Mouse (Mus musculus): ENCODE measurements around the gene Ciz1. TPM values are rescaled to one million over a fixed set of nuclear protein-coding genes. Genes with fewer than 3 reads are reported as not detected.
"Not testable (repeated sequence)": the region's sequence is repeated elsewhere in the genome, so short reads cannot be mapped to it uniquely, and the experiment has no call there.

Ciz1 gene
- polyA plus RNA-seq, 1 experiment from 2014 or later, result 51.1 TPM

DNA sequence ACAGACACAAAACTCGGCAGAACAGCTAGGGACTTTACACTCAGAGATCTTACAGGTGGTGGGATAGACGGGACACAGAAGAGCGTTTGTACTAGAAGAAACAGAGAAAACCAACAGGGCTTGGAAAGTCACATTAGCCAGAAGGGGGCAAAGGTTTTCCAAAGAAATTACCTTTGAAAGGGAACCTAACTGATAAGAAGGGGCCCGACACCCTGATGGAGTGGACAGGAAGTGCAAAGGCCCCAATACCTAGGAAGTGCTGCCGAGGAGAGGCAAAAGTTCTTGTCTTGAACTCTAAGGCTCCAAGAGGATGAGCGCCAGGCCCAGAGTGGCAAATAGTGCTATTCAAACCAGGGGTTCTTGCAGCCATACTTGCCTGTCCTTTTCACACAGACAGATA is 1.7 kb downstream of the Ciz1 start:
- Histone ChIP-seq H3K4me2 (peak overlapping the region; percentile 73), H3K4me3 (0 out of 2 replicates have a peak overlapping the region, but pooled peaks have one; percentile 74), H3K9ac (no peak overlapping the region), H3K4me1 (replicated peaks) (peaks cover 34% of the 10 kb centered on the region), H3K27me3 (0 out of 2 replicates have a peak, but pooled peaks cover 6% of the 10 kb centered on the region), H3K36me3 (peaks cover 4% of the 10 kb centered on the region; the same call in 1 of the 2 replicates), H3K27ac (replicated peaks) (no peak overlapping the region), H3K9me3 (no peaks in the 10 kb centered on the region)
- no peak for ATAC-seq (ENCODE audit: low read depth)
- WGBS, result 80% methylated on average over 6 of the region's 6 CpGs

DNA sequence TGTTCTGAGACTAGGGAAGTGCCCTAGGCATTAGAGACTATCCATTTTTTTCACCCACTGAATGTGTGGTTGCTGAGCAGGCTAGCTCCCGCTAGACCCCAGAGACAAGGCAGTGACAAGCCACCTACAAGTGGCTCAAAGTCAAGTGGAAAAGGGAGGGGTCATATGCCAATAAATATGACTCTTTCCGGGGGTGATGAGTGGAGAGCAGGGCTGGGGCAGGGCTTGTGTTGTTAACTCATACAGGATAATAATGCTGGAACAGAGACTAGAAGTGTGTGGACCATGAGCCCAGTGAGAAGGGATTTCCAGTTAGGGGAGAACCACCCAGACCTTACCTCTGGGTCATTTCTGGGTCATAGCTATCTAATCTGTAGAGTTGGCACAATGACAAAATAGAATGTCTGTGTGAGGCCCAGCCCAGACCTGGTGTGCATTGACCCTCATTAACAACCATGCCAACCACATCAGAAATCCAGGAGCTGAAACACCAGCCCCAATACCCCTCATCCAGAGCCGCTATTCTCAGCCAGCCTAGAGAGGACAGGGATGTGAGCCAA is 2.3 kb downstream of the Ciz1 start:
- Histone ChIP-seq H3K4me2 (no peak overlapping the region), H3K27ac (replicated peaks) (no peak overlapping the region), H3K4me1 (replicated peaks) (peaks cover 33% of the 10 kb centered on the region), H3K27me3 (0 out of 2 replicates have a peak, but pooled peaks cover 6% of the 10 kb centered on the region), H3K36me3 (peaks cover 4% of the 10 kb centered on the region; the same call in 1 of the 2 replicates), H3K9ac (no peak overlapping the region), H3K4me3 (no peak overlapping the region), H3K9me3 (no peaks in the 10 kb centered on the region)
- ATAC-seq (ENCODE audit: low read depth), result no peak
- 90% methylated on average over 3 of the region's 3 CpGs for WGBS

DNA sequence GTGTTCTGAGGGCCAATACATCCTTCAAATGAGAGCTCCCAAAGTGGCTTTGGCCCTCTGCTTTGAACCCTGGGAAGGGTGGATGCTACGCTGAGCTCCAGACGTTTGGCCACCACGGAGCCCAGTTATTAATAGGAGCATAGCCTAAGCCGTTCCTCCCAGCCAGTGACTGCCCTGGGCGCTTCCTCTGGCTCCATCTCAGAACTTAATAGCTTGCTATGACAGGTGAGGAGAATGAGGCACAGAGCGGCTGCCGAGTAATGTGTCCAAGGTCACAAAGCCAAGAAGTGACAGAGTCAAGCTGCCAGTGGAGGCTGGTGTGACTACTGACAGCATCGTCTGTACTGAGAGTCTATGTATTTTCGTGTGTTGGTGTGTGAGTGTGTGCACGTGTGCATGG is 4.1 kb downstream of the Ciz1 start:
- H3K4me1 ChIP-seq (replicated peaks), result peaks cover 24% of the 10 kb centered on the region
- 81% methylated on average over 10 of the region's 10 CpGs for WGBS
- ATAC-seq (ENCODE audit: low read depth), result no peak
- H3K9ac ChIP-seq, result no peak overlapping the region
- no peaks in the 10 kb centered on the region for H3K9me3 ChIP-seq
- no peaks in the 10 kb centered on the region for H3K36me3 ChIP-seq
- H3K4me2 ChIP-seq, result no peak overlapping the region
- H3K4me3 ChIP-seq, result no peak overlapping the region
- H3K27me3 ChIP-seq, result 0 out of 2 replicates have a peak, but pooled peaks cover 6% of the 10 kb centered on the region
- no peak overlapping the region for H3K27ac ChIP-seq (replicated peaks)

GRCm38 (mm10) chr2:32357710-32358109 is 5.6 kb downstream of the Ciz1 start:
- no peaks in the 10 kb centered on the region for H3K9me3 ChIP-seq
- peaks cover 15% of the 10 kb centered on the region for H3K27me3 ChIP-seq
- H3K27ac ChIP-seq (replicated peaks), result no peak overlapping the region
- 74% methylated on average over 3 of the region's 3 CpGs for WGBS
- ATAC-seq (ENCODE audit: low read depth), result no peak
- H3K36me3 ChIP-seq, result no peaks in the 10 kb centered on the region
- peaks cover 20% of the 10 kb centered on the region for H3K4me1 ChIP-seq (replicated peaks)
- no peak overlapping the region for H3K9ac ChIP-seq
- no peak overlapping the region for H3K4me3 ChIP-seq
- H3K4me2 ChIP-seq, result no peak overlapping the region

- WGBS, result 73% methylated on average over 10 of the region's 10 CpGs
- ATAC-seq (ENCODE audit: low read depth), result no peak
These were observed 6.3 kb downstream of the Ciz1 start for GRCm38 (mm10) chr2:32358381-32358780.

GRCm38 (mm10) chr2:32360741-32361140 is 8.6 kb downstream of the Ciz1 start:
- peak overlapping the region; percentile 43; the same call in 1 of the 2 replicates for H3K9ac ChIP-seq
- peak overlapping the region; percentile 62 for H3K4me2 ChIP-seq
- ATAC-seq (ENCODE audit: low read depth), result no peak
- H3K27ac ChIP-seq (replicated peaks), result no peak overlapping the region
- peaks cover 5% of the 10 kb centered on the region for H3K36me3 ChIP-seq
- peaks cover 28% of the 10 kb centered on the region for H3K4me1 ChIP-seq (replicated peaks)
- WGBS, result 7% methylated on average over 14 of the region's 14 CpGs
- no peaks in the 10 kb centered on the region for H3K9me3 ChIP-seq
- H3K4me3 ChIP-seq, result peak overlapping the region; percentile 31
- H3K27me3 ChIP-seq, result peaks cover 15% of the 10 kb centered on the region

More at GRCm38 (mm10) chr2:32358381-32358780, 6.3 kb downstream of the Ciz1 start:
- Histone ChIP-seq H3K4me1 (replicated peaks) (peaks cover 19% of the 10 kb centered on the region), H3K27ac (replicated peaks) (no peak overlapping the region), H3K4me2 (no peak overlapping the region), H3K9ac (no peak overlapping the region), H3K4me3 (no peak overlapping the region), H3K9me3 (no peaks in the 10 kb centered on the region), H3K27me3 (peaks cover 15% of the 10 kb centered on the region), H3K36me3 (no peaks in the 10 kb centered on the region)

- ATAC-seq (ENCODE audit: low read depth), result peak; percentile 55
- peak overlapping the region; percentile 62 for H3K4me2 ChIP-seq
- peak overlapping the region; percentile 31 for H3K4me3 ChIP-seq
- peaks cover 12% of the 10 kb centered on the region for H3K36me3 ChIP-seq
- no peak overlapping the region for H3K27ac ChIP-seq (replicated peaks)
- H3K4me1 ChIP-seq (replicated peaks), result peaks cover 28% of the 10 kb centered on the region
- H3K9me3 ChIP-seq, result no peaks in the 10 kb centered on the region
- H3K27me3 ChIP-seq, result peaks cover 15% of the 10 kb centered on the region
- under 1% methylated on average over 24 of the region's 24 CpGs for WGBS
- peak overlapping the region; percentile 39; the same call in 1 of the 2 replicates for H3K9ac ChIP-seq
These were observed 9.3 kb downstream of the Ciz1 start for GRCm38 (mm10) chr2:32361437-32361836.

DNA sequence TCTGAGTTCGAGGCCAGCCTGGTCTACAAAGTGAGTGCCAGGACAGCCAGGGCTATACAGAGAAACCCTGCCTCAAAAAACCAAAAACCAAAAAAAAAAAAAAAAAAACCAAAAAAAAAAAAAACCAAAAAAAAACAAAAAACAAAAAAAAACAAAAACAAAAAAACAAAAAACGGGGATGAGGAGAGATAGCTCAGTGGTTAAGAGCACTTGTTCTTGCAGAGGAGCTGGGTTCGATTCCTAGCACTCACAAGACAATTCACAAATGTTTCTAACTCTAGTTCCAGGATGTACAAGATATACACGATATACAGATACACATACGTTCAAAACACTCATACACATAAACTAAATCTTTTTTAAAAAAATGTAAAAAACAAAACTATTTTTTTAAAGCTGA is 10.1 kb downstream of the Ciz1 start:
- Histone ChIP-seq H3K36me3 (peaks cover 20% of the 10 kb centered on the region), H3K4me3 (peak overlapping the region; percentile 66), H3K9ac (peak overlapping the region; percentile 93), H3K27ac (replicated peaks) (peak overlapping the region; percentile 89; the same call in 1 of the 2 replicates), H3K27me3 (peaks cover 15% of the 10 kb centered on the region), H3K4me1 (replicated peaks) (peaks cover 28% of the 10 kb centered on the region), H3K4me2 (peak overlapping the region; percentile 92)
- not testable (repeated sequence) for ATAC-seq (ENCODE audit: low read depth); H3K9me3 ChIP-seq
- whole genome bisulfite sequencing, result 40% methylated on average over 5 of the region's 5 CpGs

DNA sequence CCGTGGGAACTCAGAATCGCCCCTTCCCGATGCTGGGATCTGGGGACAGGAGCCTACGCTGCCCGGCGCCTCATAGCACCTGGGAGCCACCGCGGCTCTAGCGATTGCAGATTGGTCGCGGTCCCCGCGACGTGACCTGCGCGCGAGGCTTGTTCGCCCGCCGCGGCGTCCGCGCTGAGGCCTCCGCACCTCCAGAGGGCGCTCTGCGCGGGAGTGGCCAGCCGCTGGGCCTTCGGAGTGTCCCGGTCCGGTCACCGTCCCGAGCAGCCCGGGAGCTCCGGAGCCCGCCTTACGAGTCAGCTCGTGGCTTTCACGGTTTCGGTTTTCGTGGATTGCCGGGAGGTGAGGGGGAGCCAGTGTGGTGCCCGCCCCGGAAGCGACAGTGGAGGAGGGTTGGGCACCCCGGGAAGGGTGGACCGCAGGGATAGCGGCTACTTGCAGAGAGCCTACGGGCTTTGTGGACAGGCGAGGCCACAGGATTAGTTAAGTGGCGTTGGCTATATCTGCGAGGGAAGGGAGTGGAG is 10.8 kb downstream of the Ciz1 start:
- H3K4me2 ChIP-seq, result peak overlapping the region; percentile 92
- peaks cover 28% of the 10 kb centered on the region for H3K4me1 ChIP-seq (replicated peaks)
- ATAC-seq (ENCODE audit: low read depth), result peak; percentile 77
- WGBS, result under 1% methylated on average over 53 of the region's 53 CpGs
- peak overlapping the region; percentile 93 for H3K9ac ChIP-seq
- H3K36me3 ChIP-seq, result peaks cover 26% of the 10 kb centered on the region
- H3K27me3 ChIP-seq, result peaks cover 15% of the 10 kb centered on the region
- no peaks in the 10 kb centered on the region for H3K9me3 ChIP-seq
- H3K27ac ChIP-seq (replicated peaks), result peak overlapping the region; percentile 89
- H3K4me3 ChIP-seq, result peak overlapping the region; percentile 66

DNA sequence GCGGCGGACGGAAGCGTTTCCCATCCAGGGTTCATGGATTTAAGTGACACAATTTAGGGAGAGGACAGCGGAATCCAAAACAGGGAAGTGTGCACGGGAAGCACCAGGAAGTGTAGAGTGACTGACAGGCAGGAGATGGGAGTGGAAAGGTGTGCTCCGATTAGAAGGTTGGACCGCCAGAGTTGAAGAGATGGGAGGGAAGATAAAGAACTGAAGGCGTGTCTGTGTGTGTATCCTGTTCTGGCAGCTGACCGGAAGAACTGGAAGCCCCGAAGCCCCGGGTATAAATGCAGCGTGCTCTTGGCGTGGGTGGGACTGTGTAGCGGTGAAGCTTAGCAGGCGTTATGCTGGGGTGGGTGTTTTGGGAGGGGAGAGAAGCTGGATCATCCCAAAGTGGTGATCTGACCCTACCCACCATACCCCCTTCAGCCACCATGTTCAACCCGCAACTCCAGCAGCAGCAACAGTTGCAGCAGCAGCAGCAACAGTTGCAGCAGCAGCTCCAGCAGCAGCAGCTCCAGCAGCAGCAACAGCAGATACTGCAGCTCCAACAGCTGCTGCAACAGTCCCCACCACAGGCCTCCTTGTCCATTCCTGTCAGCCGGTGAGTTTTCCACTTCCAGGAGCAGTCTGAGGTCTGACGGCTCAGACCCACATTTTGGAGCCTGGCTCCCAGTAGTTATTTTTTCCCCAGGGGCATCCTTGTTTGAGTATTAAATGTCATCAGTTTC is 11.4 kb downstream of the Ciz1 start:
- peak; percentile 52 for ATAC-seq (ENCODE audit: low read depth)
- H3K9ac ChIP-seq, result peak overlapping the region; percentile 93
- H3K4me3 ChIP-seq, result peak overlapping the region; percentile 66
- H3K4me2 ChIP-seq, result peak overlapping the region; percentile 92
- H3K4me1 ChIP-seq (replicated peaks), result peaks cover 28% of the 10 kb centered on the region
- 11% methylated on average over 19 of the region's 19 CpGs for WGBS
- peaks cover 9% of the 10 kb centered on the region for H3K27me3 ChIP-seq
- no peaks in the 10 kb centered on the region for H3K9me3 ChIP-seq
- peak overlapping the region; percentile 89 for H3K27ac ChIP-seq (replicated peaks)
- H3K36me3 ChIP-seq, result peaks cover 33% of the 10 kb centered on the region

- H3K27ac ChIP-seq (replicated peaks), result no peak overlapping the region
- H3K4me1 ChIP-seq (replicated peaks), result peaks cover 28% of the 10 kb centered on the region
- H3K36me3 ChIP-seq, result peaks cover 37% of the 10 kb centered on the region
- H3K9me3 ChIP-seq, result no peaks in the 10 kb centered on the region
- H3K27me3 ChIP-seq, result peaks cover 9% of the 10 kb centered on the region
- peak overlapping the region; percentile 92 for H3K4me2 ChIP-seq
- WGBS, result 88% methylated on average over 8 of the region's 8 CpGs
- ATAC-seq (ENCODE audit: low read depth), result no peak
- H3K9ac ChIP-seq, result peak overlapping the region; percentile 93
- peak overlapping the region; percentile 66 for H3K4me3 ChIP-seq
These were observed 12.0 kb downstream of the Ciz1 start for GRCm38 (mm10) chr2:32364121-32364520.

GRCm38 (mm10) chr2:32367315-32367714 is 15.2 kb downstream of the Ciz1 start:
- H3K36me3 ChIP-seq, result peaks cover 69% of the 10 kb centered on the region
- no peak overlapping the region for H3K4me3 ChIP-seq
- WGBS, result 93% methylated on average over 5 of the region's 5 CpGs
- H3K27me3 ChIP-seq, result no peaks in the 10 kb centered on the region
- H3K4me2 ChIP-seq, result no peak overlapping the region
- H3K9ac ChIP-seq, result no peak overlapping the region
- H3K27ac ChIP-seq (replicated peaks), result no peak overlapping the region
- peaks cover 15% of the 10 kb centered on the region for H3K4me1 ChIP-seq (replicated peaks)
- no peaks in the 10 kb centered on the region for H3K9me3 ChIP-seq
- ATAC-seq (ENCODE audit: low read depth), result no peak
